Mouse (Mus musculus) frontal cortex, adult 2 months (tissue): ENCODE measurements around the gene Olfr462. TPM values are rescaled to one million over a fixed set of nuclear protein-coding genes. Genes with fewer than 3 reads are reported as not detected.

Experiments
- DNase-seq, 2 experiments: peaks; one replicate each; pipeline ENCODE4 v3.0.0; 2022; ENCODE audit warnings: low spot score in 1 of 2; ENCODE audit errors: extremely low spot score in 1 of 2
- polyA plus RNA-seq: library from polyadenylated mRNA; depleted of rRNA; stranded (reverse); fragments of >200 nt; gene quantifications from 2 replicates; pipeline ENCODE4 v1.2.3, GENCODE M21; 2012; rRNA removed

Gene Olfr462
- polyA plus RNA-seq = 0.08 TPM in 1 of 2 replicates, not detected in the other

DNA sequence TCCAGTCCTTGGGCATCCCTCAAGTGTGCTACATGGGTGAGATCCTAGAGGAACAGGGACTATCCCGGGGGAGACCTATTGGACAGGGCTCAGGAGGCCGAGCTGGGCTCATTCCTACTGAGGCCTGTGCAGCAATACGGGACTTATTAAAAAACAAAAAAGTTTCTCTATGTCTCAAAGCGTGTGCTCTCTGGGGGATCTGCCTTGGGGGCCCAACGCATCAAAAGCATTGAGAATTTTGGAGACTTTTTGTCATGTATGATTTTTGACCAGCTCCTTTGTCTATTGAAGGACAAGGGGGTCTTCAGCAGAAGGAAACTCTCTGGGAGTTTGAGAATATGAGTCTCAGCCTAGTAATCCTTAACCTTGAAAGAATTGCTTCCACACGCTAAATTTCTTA, at the start of gene Olfr462:
TSS of gene Olfr462 (minus strand) at position 101 of the 400 bp plus-strand sequence.
- DNase-seq = no peak

DNA sequence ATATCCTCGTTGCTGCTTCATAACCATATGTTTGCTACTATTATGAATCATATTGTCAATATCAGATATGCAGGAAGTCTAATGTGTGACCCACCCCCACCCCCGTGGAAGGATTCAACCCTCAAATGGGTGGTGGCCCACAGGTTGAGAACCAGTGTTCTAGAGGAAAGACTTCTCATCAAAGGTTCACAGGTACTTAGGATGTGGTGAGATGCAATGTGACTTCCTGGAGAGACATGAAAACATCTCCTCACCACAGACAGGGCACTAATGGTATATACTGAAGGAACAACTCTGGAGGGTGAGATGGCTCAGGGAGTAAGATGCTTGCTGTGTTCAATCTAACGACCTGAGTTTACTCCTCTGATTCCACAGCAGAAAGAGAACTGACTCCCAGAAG, 43.4 kb upstream of the Olfr462 start:
- DNase-seq = no peak

GRCm38 (mm10) chr11:87933731-87934130, 41.7 kb upstream of the Olfr462 start:
- DNase-seq = no peak

DNA sequence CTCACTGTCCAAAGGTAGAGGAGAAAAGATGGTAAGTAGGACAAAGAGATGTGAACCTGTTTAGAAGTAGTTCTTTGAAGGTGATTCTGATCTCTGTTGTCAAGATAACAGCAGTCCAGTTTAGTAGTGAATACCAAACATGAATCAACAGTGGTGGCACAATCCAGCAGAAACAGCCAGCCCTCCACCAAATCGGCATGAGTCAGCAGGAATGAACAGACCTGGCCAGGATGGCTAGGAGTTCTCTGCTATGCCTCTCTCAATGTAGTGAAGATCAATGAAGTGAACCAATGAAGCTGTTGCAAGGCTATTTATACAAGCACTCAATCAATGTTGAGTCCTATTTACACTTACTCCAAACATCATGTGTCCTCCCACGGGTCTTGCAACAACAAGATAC, 38.3 kb upstream of the Olfr462 start:
- DNase-seq = no peak

- no peak for DNase-seq
Observed at GRCm38 (mm10) chr11:87920966-87921365, 28.9 kb upstream of the Olfr462 start, which contains the start of gene Olfr464. Olfr464 (minus strand) TSS chr11:87920967.

GRCm38 (mm10) chr11:87920301-87920700, 28.2 kb upstream of the Olfr462 start:
- DNase-seq = peak; percentile 41 to 66

- no peak for DNase-seq
Observed at GRCm38 (mm10) chr11:87916005-87916404, 23.9 kb upstream of the Olfr462 start.

DNA sequence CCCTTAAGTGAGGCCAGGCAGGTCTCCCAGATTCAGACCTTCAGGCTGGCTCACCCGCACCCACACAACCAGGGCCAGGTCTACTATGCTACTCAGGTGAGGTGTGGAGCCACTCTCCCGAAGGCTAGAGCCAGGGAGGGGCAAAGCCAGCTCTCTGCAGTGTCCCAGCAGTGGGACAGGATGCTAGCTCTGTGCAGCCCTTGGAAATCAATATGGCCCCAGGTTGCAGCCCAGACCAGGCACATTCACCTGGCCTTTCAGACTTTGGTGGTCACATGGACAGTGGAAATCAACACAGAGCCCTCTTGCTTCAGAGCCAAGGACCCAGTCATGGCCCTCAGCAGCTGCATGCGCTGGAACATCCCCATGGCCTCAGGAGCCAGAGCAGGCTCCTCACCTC, 12.3 kb upstream of the Olfr462 start:
- no peak for DNase-seq

GRCm38 (mm10) chr11:87897287-87897686, 5.2 kb upstream of the Olfr462 start, which contains the start of gene Olfr463:
Olfr463 (minus strand) TSS chr11:87897387.
- no peak for DNase-seq

- no peak for DNase-seq
Observed at GRCm38 (mm10) chr11:87884856-87885255, 7.2 kb downstream of the Olfr462 start.

- DNase-seq = no peak
Observed at GRCm38 (mm10) chr11:87883493-87883892, 8.6 kb downstream of the Olfr462 start.

- DNase-seq = no peak
Observed at GRCm38 (mm10) chr11:87881714-87882113, 10.4 kb downstream of the Olfr462 start.

DNA sequence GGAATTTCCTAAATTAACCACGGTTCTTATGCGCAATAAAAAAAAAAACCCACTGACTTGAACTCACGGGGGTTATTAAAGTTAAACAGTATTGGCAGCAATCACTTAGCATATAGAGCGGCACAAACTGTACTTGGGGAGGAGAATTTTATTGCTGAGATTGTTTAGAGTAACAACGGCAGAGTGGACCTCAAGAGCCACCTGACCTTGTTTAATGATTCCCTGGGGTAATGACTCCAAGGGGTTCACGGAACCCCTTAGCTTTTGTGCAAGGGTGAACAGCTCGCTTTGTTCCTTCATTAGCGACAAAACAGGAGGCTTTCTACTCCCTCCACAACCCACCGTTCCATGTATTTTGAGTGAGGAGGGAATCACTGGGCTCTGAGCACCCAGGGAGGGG, 12.2 kb downstream of the Olfr462 start:
- DNase-seq = no peak

- no peak for DNase-seq
Observed at GRCm38 (mm10) chr11:87875436-87875835, 16.6 kb downstream of the Olfr462 start, which contains the start of gene Epx. Epx (minus strand) TSS chr11:87875536.

GRCm38 (mm10) chr11:87871766-87872165, 20.3 kb downstream of the Olfr462 start:
- no peak for DNase-seq

- DNase-seq = no peak
Observed at GRCm38 (mm10) chr11:87870096-87870495, 22.0 kb downstream of the Olfr462 start.

GRCm38 (mm10) chr11:87866891-87867290, 25.2 kb downstream of the Olfr462 start:
- peak in 1 of 2 experiments; percentile 50 for DNase-seq

DNA sequence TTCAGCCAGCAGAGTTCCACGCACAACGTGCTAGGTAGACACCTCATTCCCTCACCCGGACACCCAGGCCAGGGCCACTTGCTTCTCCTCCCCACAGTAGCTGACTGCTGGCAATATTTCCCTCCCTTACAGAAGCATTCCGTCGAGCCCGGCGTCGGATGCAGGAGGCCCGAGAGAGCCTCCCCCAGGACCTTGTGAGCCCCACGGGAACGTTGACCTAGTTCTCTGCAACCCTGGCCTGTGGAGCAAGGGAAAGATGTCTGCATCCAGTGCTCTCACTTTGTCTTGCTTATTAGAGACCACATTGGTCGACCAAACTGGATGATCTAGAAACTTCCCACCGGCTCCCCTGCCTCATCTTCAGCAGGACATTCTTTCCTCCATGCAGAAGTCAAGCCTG, 29.3 kb downstream of the Olfr462 start:
- DNase-seq = no peak

DNA sequence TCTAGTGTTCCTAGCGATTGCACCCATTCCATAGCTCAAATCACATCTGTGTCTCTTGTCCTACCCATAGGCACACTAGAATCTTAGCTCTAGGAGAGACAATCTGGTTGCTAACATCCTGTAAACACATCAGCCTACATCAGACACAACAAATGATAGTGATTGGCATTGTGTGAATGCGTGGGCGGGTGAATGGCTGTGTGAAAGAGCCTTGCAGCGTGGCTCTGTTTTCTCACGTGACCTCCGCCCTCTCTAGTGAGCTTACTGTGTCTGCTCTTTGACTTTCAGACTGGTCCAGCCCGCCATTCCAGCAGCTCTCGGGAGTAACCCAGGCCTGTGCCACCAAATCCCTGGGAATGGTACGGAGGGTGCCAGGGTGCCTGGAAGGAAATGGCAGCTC, 31.6 kb downstream of the Olfr462 start:
- DNase-seq = peak in 1 of 2 experiments; percentile 8

GRCm38 (mm10) chr11:87859273-87859672, 32.8 kb downstream of the Olfr462 start:
- DNase-seq = no peak

- no peak for DNase-seq
Observed at GRCm38 (mm10) chr11:87854550-87854949, 37.5 kb downstream of the Olfr462 start.

GRCm38 (mm10) chr11:87853597-87853954, 38.5 kb downstream of the Olfr462 start:
- peak; percentile 15 to 46 for DNase-seq
